Mouse (Mus musculus): Measurements from ENCODE around the gene Tmem151b. TPM values are rescaled to one million over a fixed set of nuclear protein-coding genes. Genes with fewer than 3 reads are reported as not detected.

Tmem151b gene
- polyA plus RNA-seq, 1 experiment from 2014 or later: 41.3 TPM

- Histone ChIP-seq H3K4me2 (ENCODE audit: low read length) (no peak overlapping the region), H3K9me3 (ENCODE audit: control insufficient read depth, low read length) (no peaks in the 10 kb centered on the region), H3K36me3 (ENCODE audit: control insufficient read depth, insufficient read depth) (no peaks in the 10 kb centered on the region), H3K4me1 (replicated peaks; ENCODE audit: control insufficient read depth, insufficient read depth, low read length) (peaks cover 14% of the 10 kb centered on the region), H3K4me3 (replicated peaks; ENCODE audit: low read length) (no peak overlapping the region), H3K27me3 (replicated peaks; ENCODE audit: control insufficient read depth, insufficient read depth, low read length) (peaks cover 6% of the 10 kb centered on the region; the same call in 1 of the 2 replicates), H3K27ac (ENCODE audit: low read length) (no peak overlapping the region), H3K9ac (replicated peaks; ENCODE audit: low read depth, low read length) (no peak overlapping the region)
- 82% methylated on average over 15 of the region's 15 CpGs for WGBS
- ATAC-seq: no peak
These were observed 10.5 kb upstream of the Tmem151b start for GRCm38 (mm10) chr17:45559732-45560525.

- no peaks in the 10 kb centered on the region for H3K9me3 ChIP-seq (ENCODE audit: control insufficient read depth, low read length)
- 73% methylated on average over 15 of the region's 16 CpGs for WGBS
- H3K9ac ChIP-seq (replicated peaks; ENCODE audit: low read depth, low read length): no peak overlapping the region
- peaks cover 8% of the 10 kb centered on the region for H3K4me1 ChIP-seq (replicated peaks; ENCODE audit: control insufficient read depth, insufficient read depth, low read length)
- ATAC-seq: no peak
- no peaks in the 10 kb centered on the region for H3K36me3 ChIP-seq (ENCODE audit: control insufficient read depth, insufficient read depth)
- H3K4me3 ChIP-seq (replicated peaks; ENCODE audit: low read length): no peak overlapping the region
- H3K27ac ChIP-seq (ENCODE audit: low read length): no peak overlapping the region
- H3K4me2 ChIP-seq (ENCODE audit: low read length): no peak overlapping the region
- peaks cover 6% of the 10 kb centered on the region; the same call in 1 of the 2 replicates for H3K27me3 ChIP-seq (replicated peaks; ENCODE audit: control insufficient read depth, insufficient read depth, low read length)
These were observed 8.8 kb upstream of the Tmem151b start for GRCm38 (mm10) chr17:45557998-45558862.

- H3K4me3 ChIP-seq (replicated peaks; ENCODE audit: low read length): no peak overlapping the region
- no peak for ATAC-seq
- no peak overlapping the region for H3K9ac ChIP-seq (replicated peaks; ENCODE audit: low read depth, low read length)
- no peaks in the 10 kb centered on the region for H3K9me3 ChIP-seq (ENCODE audit: control insufficient read depth, low read length)
- WGBS: 76% methylated on average over 7 of the region's 7 CpGs
- H3K4me2 ChIP-seq (ENCODE audit: low read length): no peak overlapping the region
- H3K27me3 ChIP-seq (replicated peaks; ENCODE audit: control insufficient read depth, insufficient read depth, low read length): peaks cover 6% of the 10 kb centered on the region; the same call in 1 of the 2 replicates
- no peak overlapping the region for H3K27ac ChIP-seq (ENCODE audit: low read length)
- peaks cover 8% of the 10 kb centered on the region for H3K4me1 ChIP-seq (replicated peaks; ENCODE audit: control insufficient read depth, insufficient read depth, low read length)
- no peaks in the 10 kb centered on the region for H3K36me3 ChIP-seq (ENCODE audit: control insufficient read depth, insufficient read depth)
These were observed 7.9 kb upstream of the Tmem151b start for GRCm38 (mm10) chr17:45557246-45557824.

- Histone ChIP-seq H3K9ac (replicated peaks; ENCODE audit: low read depth, low read length) (no peak overlapping the region), H3K27ac (ENCODE audit: low read length) (no peak overlapping the region)
These were observed 7.2 kb upstream of the Tmem151b start for GRCm38 (mm10) chr17:45556514-45557245.

GRCm38 (mm10) chr17:45556107-45556489, 6.6 kb upstream of the Tmem151b start:
- Histone ChIP-seq H3K27ac (ENCODE audit: low read length) (no peak overlapping the region), H3K4me2 (ENCODE audit: low read length) (peak overlapping the region; percentile 94), H3K9me3 (ENCODE audit: control insufficient read depth, low read length) (no peaks in the 10 kb centered on the region), H3K9ac (replicated peaks; ENCODE audit: low read depth, low read length) (peak overlapping the region; percentile 71), H3K36me3 (ENCODE audit: control insufficient read depth, insufficient read depth) (no peaks in the 10 kb centered on the region), H3K4me3 (replicated peaks; ENCODE audit: low read length) (peak overlapping the region; percentile 61), H3K27me3 (replicated peaks; ENCODE audit: control insufficient read depth, insufficient read depth, low read length) (peaks cover 6% of the 10 kb centered on the region; the same call in 1 of the 2 replicates), H3K4me1 (replicated peaks; ENCODE audit: control insufficient read depth, insufficient read depth, low read length) (peaks cover 11% of the 10 kb centered on the region)
- ATAC-seq: no peak
- 2% methylated on average over 14 of the region's 14 CpGs for WGBS

More at GRCm38 (mm10) chr17:45556514-45557245, 7.2 kb upstream of the Tmem151b start:
- Histone ChIP-seq H3K4me3 (replicated peaks; ENCODE audit: low read length) (no peak overlapping the region; the same call in 1 of the 2 replicates), H3K27me3 (replicated peaks; ENCODE audit: control insufficient read depth, insufficient read depth, low read length) (peaks cover 6% of the 10 kb centered on the region; the same call in 1 of the 2 replicates), H3K36me3 (ENCODE audit: control insufficient read depth, insufficient read depth) (no peaks in the 10 kb centered on the region), H3K4me2 (ENCODE audit: low read length) (peak overlapping the region; percentile 94), H3K9me3 (ENCODE audit: control insufficient read depth, low read length) (no peaks in the 10 kb centered on the region), H3K4me1 (replicated peaks; ENCODE audit: control insufficient read depth, insufficient read depth, low read length) (peaks cover 11% of the 10 kb centered on the region)
- 71% methylated on average over 3 of the region's 3 CpGs for WGBS
- ATAC-seq: no peak

- Histone ChIP-seq H3K36me3 (ENCODE audit: control insufficient read depth, insufficient read depth) (no peaks in the 10 kb centered on the region), H3K4me2 (ENCODE audit: low read length) (peak within 1 kb of the TSS; percentile 94), H3K4me3 (replicated peaks; ENCODE audit: low read length) (peak within 1 kb of the TSS; percentile 61), H3K9me3 (ENCODE audit: control insufficient read depth, low read length) (no peaks in the 10 kb centered on the region), H3K9ac (replicated peaks; ENCODE audit: low read depth, low read length) (peak within 1 kb of the TSS; percentile 71), H3K4me1 (replicated peaks; ENCODE audit: control insufficient read depth, insufficient read depth, low read length) (peaks cover 11% of the 10 kb centered on the region), H3K27ac (ENCODE audit: low read length) (no peak within 1 kb of the TSS), H3K27me3 (replicated peaks; ENCODE audit: control insufficient read depth, insufficient read depth, low read length) (peaks cover 6% of the 10 kb centered on the region; the same call in 1 of the 2 replicates)
- ATAC-seq: peak; percentile 80
- WGBS: under 1% methylated on average over 45 of the region's 45 CpGs
These were observed 6.1 kb upstream of the Tmem151b start, which contains the start of gene Nfkbie for GRCm38 (mm10) chr17:45555452-45556106. Gene Nfkbie (plus strand): TSS chr17:45555703.

- WGBS: 60% methylated on average over 1 of the region's 1 CpGs
- no peak overlapping the region for H3K9ac ChIP-seq (replicated peaks; ENCODE audit: low read depth, low read length)
- H3K4me1 ChIP-seq (replicated peaks; ENCODE audit: control insufficient read depth, insufficient read depth, low read length): peaks cover 16% of the 10 kb centered on the region
- no peak overlapping the region for H3K4me3 ChIP-seq (replicated peaks; ENCODE audit: low read length)
- H3K27me3 ChIP-seq (replicated peaks; ENCODE audit: control insufficient read depth, insufficient read depth, low read length): peaks cover 6% of the 10 kb centered on the region; the same call in 1 of the 2 replicates
- no peak for ATAC-seq
- no peaks in the 10 kb centered on the region for H3K36me3 ChIP-seq (ENCODE audit: control insufficient read depth, insufficient read depth)
- no peak overlapping the region for H3K4me2 ChIP-seq (ENCODE audit: low read length)
- no peak overlapping the region for H3K27ac ChIP-seq (ENCODE audit: low read length)
- H3K9me3 ChIP-seq (ENCODE audit: control insufficient read depth, low read length): no peaks in the 10 kb centered on the region
These were observed 4.9 kb upstream of the Tmem151b start for GRCm38 (mm10) chr17:45554420-45554819.

- H3K4me2 ChIP-seq (ENCODE audit: low read length): no peak overlapping the region
- no peak overlapping the region for H3K27ac ChIP-seq (ENCODE audit: low read length)
- H3K36me3 ChIP-seq (ENCODE audit: control insufficient read depth, insufficient read depth): no peaks in the 10 kb centered on the region
- peaks cover 6% of the 10 kb centered on the region; the same call in 1 of the 2 replicates for H3K27me3 ChIP-seq (replicated peaks; ENCODE audit: control insufficient read depth, insufficient read depth, low read length)
- 90% methylated on average over 3 of the region's 3 CpGs for WGBS
- peaks cover 16% of the 10 kb centered on the region for H3K4me1 ChIP-seq (replicated peaks; ENCODE audit: control insufficient read depth, insufficient read depth, low read length)
- no peaks in the 10 kb centered on the region for H3K9me3 ChIP-seq (ENCODE audit: control insufficient read depth, low read length)
- no peak for ATAC-seq
- no peak overlapping the region for H3K9ac ChIP-seq (replicated peaks; ENCODE audit: low read depth, low read length)
- H3K4me3 ChIP-seq (replicated peaks; ENCODE audit: low read length): no peak overlapping the region
These were observed 3.6 kb upstream of the Tmem151b start for GRCm38 (mm10) chr17:45553065-45553464.
